Mouse (Mus musculus) midbrain, embryonic 12.5 days (tissue): ENCODE results near the gene Hoxc9. TPM values are rescaled to one million over a fixed set of nuclear protein-coding genes. Genes with fewer than 3 reads are reported as not detected.

ENCODE experiments used
- ATAC-seq: fragments of 200-750 bp; cut with Nextera tagmentation; 2 replicates; pipeline ENCODE4 v1.8.0; 2017; ENCODE audit warnings: low read depth, moderate TSS enrichment, moderate library complexity; ENCODE audit not compliant: low FRiP score
- H3K27ac ChIP-seq: fragments of 300-500 bp; sonication (generic); replicated peaks from 2 replicates; pipeline ENCODE4 v1.5.1; 2016; ENCODE audit warnings: mild to moderate bottlenecking
- H3K27me3 ChIP-seq: fragments of 300-500 bp; sonication (generic); 2 replicates; pipeline ENCODE4 v1.6.1; 2016; ENCODE audit warnings: mild to moderate bottlenecking
- H3K36me3 ChIP-seq: fragments of 300-500 bp; sonication (generic); 2 replicates; pipeline ENCODE4 v1.6.1; 2016
- H3K4me1 ChIP-seq: fragments of 300-500 bp; sonication (generic); 2 replicates; pipeline ENCODE4 v1.6.1; 2016
- H3K4me2 ChIP-seq: fragments of 300-500 bp; sonication (generic); replicated peaks from 2 replicates; pipeline ENCODE4 v1.6.1; 2016; ENCODE audit warnings: mild to moderate bottlenecking, moderate library complexity
- H3K4me3 ChIP-seq: fragments of 300-500 bp; sonication (generic); 2 replicates; pipeline ENCODE4 v1.5.1; 2016; ENCODE audit warnings: mild to moderate bottlenecking
- H3K9ac ChIP-seq: fragments of 300-500 bp; sonication (generic); replicated peaks from 2 replicates; pipeline ENCODE4 v1.6.1; 2016; ENCODE audit warnings: mild to moderate bottlenecking, moderate library complexity
- H3K9me3 ChIP-seq: fragments of 300-500 bp; sonication (generic); 2 replicates; pipeline ENCODE4 v1.6.1; 2016; ENCODE audit warnings: mild to moderate bottlenecking
- WGBS: fragments of 180-500 bp; shearing (Covaris S2); methylation state at CpG from one replicate; pipeline ENCODE4 v1.1.7; 2016; 5-methylcytosine and 5-hydroxymethylcytosine counted together
- polyA plus RNA-seq: library from polyadenylated mRNA; unstranded; fragments of >200 nt; fragmentation: Nextera tagmentation; extraction: Ambion mirVana; gene quantifications from 2 replicates; pipeline ENCODE4 v1.2.1, GENCODE M21; 2016

The Hoxc9 gene
- polyA plus RNA-seq, 1 experiment from 2014 or later = not detected

GRCm38 (mm10) chr15:102997431-102997830 lies 21.2 kb downstream of the Hoxc9 start:
- H3K9ac ChIP-seq = no peak overlapping the region
- no peak for ATAC-seq
- no peaks in the 10 kb centered on the region for H3K36me3 ChIP-seq
- no peak overlapping the region for H3K4me2 ChIP-seq
- H3K4me3 ChIP-seq = no peak overlapping the region
- H3K27ac ChIP-seq = no peak overlapping the region
- H3K4me1 ChIP-seq = peaks cover 8% of the 10 kb centered on the region
- WGBS = 0% methylated on average over 3 of the region's 3 CpGs
- no peaks in the 10 kb centered on the region for H3K9me3 ChIP-seq
- H3K27me3 ChIP-seq = peaks cover 98% of the 10 kb centered on the region

- 2% methylated on average over 19 of the region's 19 CpGs for WGBS
- no peaks in the 10 kb centered on the region for H3K9me3 ChIP-seq
- H3K27ac ChIP-seq = no peak within 1 kb of the TSS
- no peak within 1 kb of the TSS for H3K9ac ChIP-seq
- H3K27me3 ChIP-seq = peaks cover 98% of the 10 kb centered on the region
- peaks cover 8% of the 10 kb centered on the region for H3K4me1 ChIP-seq
- no peak for ATAC-seq
- H3K4me3 ChIP-seq = peak within 1 kb of the TSS; percentile 35
- H3K4me2 ChIP-seq = peak within 1 kb of the TSS; percentile 46
- H3K36me3 ChIP-seq = no peaks in the 10 kb centered on the region
Measured at GRCm38 (mm10) chr15:102997939-102998355, 21.7 kb downstream of the Hoxc9 start, which contains the start of gene Hoxc6. Hoxc6 (plus strand) TSS chr15:102998257.

- H3K4me1 ChIP-seq = peaks cover 8% of the 10 kb centered on the region
- 1% methylated on average over 19 of the region's 19 CpGs for WGBS
- H3K4me3 ChIP-seq = peak overlapping the region; percentile 35; the same call in 1 of the 2 replicates
- H3K27me3 ChIP-seq = peaks cover 98% of the 10 kb centered on the region
- H3K4me2 ChIP-seq = peak overlapping the region; percentile 46
- ATAC-seq = no peak
- no peaks in the 10 kb centered on the region for H3K9me3 ChIP-seq
- no peak overlapping the region for H3K9ac ChIP-seq
- H3K27ac ChIP-seq = no peak overlapping the region
- no peaks in the 10 kb centered on the region for H3K36me3 ChIP-seq
Measured at GRCm38 (mm10) chr15:102998608-102999182, 22.5 kb downstream of the Hoxc9 start.

- H3K27ac ChIP-seq = no peak overlapping the region
Measured at GRCm38 (mm10) chr15:102999183-102999831, 23.1 kb downstream of the Hoxc9 start.

GRCm38 (mm10) chr15:102999955-103000354 lies 23.7 kb downstream of the Hoxc9 start:
- Histone ChIP-seq H3K9ac (no peak overlapping the region), H3K9me3 (no peaks in the 10 kb centered on the region), H3K36me3 (no peaks in the 10 kb centered on the region), H3K4me1 (peaks cover 8% of the 10 kb centered on the region), H3K27ac (no peak overlapping the region), H3K27me3 (peaks cover 99% of the 10 kb centered on the region), H3K4me3 (no peak overlapping the region), H3K4me2 (no peak overlapping the region)
- no peak for ATAC-seq
- under 1% methylated on average over 9 of the region's 11 CpGs for WGBS

More at GRCm38 (mm10) chr15:102999183-102999831, 23.1 kb downstream of the Hoxc9 start:
- H3K4me2 ChIP-seq = peak overlapping the region; percentile 46
- peak overlapping the region; percentile 35 for H3K4me3 ChIP-seq
- ATAC-seq = peak; percentile 41; the same call in 1 of the 2 replicates
- peaks cover 8% of the 10 kb centered on the region for H3K4me1 ChIP-seq
- H3K27me3 ChIP-seq = peaks cover 99% of the 10 kb centered on the region
- peak overlapping the region; percentile 34; the same call in 1 of the 2 replicates for H3K9ac ChIP-seq
- no peaks in the 10 kb centered on the region for H3K9me3 ChIP-seq
- WGBS = 1% methylated on average over 32 of the region's 33 CpGs
- no peaks in the 10 kb centered on the region for H3K36me3 ChIP-seq

- peaks cover 8% of the 10 kb centered on the region for H3K4me1 ChIP-seq
- no peak overlapping the region for H3K4me3 ChIP-seq
- under 1% methylated on average over 24 of the region's 24 CpGs for WGBS
- H3K36me3 ChIP-seq = no peaks in the 10 kb centered on the region
- no peak overlapping the region for H3K9ac ChIP-seq
- peaks cover 99% of the 10 kb centered on the region for H3K27me3 ChIP-seq
- H3K9me3 ChIP-seq = no peaks in the 10 kb centered on the region
- H3K4me2 ChIP-seq = no peak overlapping the region
- no peak for ATAC-seq
- no peak overlapping the region for H3K27ac ChIP-seq
Measured at GRCm38 (mm10) chr15:103000501-103000901, 24.3 kb downstream of the Hoxc9 start.

GRCm38 (mm10) chr15:103001370-103001769 lies 25.1 kb downstream of the Hoxc9 start:
- 0% methylated on average over 2 of the region's 2 CpGs for WGBS
- no peaks in the 10 kb centered on the region for H3K36me3 ChIP-seq
- H3K4me1 ChIP-seq = peaks cover 8% of the 10 kb centered on the region
- H3K4me2 ChIP-seq = no peak overlapping the region
- H3K9me3 ChIP-seq = no peaks in the 10 kb centered on the region
- ATAC-seq = no peak
- no peak overlapping the region for H3K4me3 ChIP-seq
- peaks cover 99% of the 10 kb centered on the region for H3K27me3 ChIP-seq
- no peak overlapping the region for H3K27ac ChIP-seq
- no peak overlapping the region for H3K9ac ChIP-seq

- no peak overlapping the region for H3K9ac ChIP-seq
- no peak for ATAC-seq
- peaks cover 8% of the 10 kb centered on the region for H3K4me1 ChIP-seq
- H3K9me3 ChIP-seq = no peaks in the 10 kb centered on the region
- no peak overlapping the region for H3K27ac ChIP-seq
- 6% methylated on average over 4 of the region's 4 CpGs for WGBS
- no peaks in the 10 kb centered on the region for H3K36me3 ChIP-seq
- H3K27me3 ChIP-seq = peaks cover 99% of the 10 kb centered on the region
- H3K4me3 ChIP-seq = no peak overlapping the region
- H3K4me2 ChIP-seq = no peak overlapping the region
Measured at GRCm38 (mm10) chr15:103002156-103002555, 25.9 kb downstream of the Hoxc9 start.

- no peak for ATAC-seq
- Histone ChIP-seq H3K9me3 (no peaks in the 10 kb centered on the region), H3K27me3 (peaks cover 99% of the 10 kb centered on the region), H3K36me3 (no peaks in the 10 kb centered on the region), H3K4me3 (no peak overlapping the region), H3K9ac (no peak overlapping the region), H3K27ac (no peak overlapping the region), H3K4me1 (peaks cover 8% of the 10 kb centered on the region), H3K4me2 (no peak overlapping the region)
- 2% methylated on average over 13 of the region's 13 CpGs for WGBS
Measured at GRCm38 (mm10) chr15:103002821-103003448, 26.7 kb downstream of the Hoxc9 start.

- WGBS = under 1% methylated on average over 17 of the region's 17 CpGs
- Histone ChIP-seq H3K4me3 (no peak overlapping the region), H3K27ac (no peak overlapping the region), H3K36me3 (no peaks in the 10 kb centered on the region), H3K9me3 (no peaks in the 10 kb centered on the region), H3K27me3 (peaks cover 99% of the 10 kb centered on the region), H3K4me2 (no peak overlapping the region), H3K4me1 (peaks cover 3% of the 10 kb centered on the region; the same call in 1 of the 2 replicates), H3K9ac (no peak overlapping the region)
- no peak for ATAC-seq
Measured at GRCm38 (mm10) chr15:103005308-103005707, 29.1 kb downstream of the Hoxc9 start.

- Histone ChIP-seq H3K4me3 (no peak overlapping the region), H3K27ac (no peak overlapping the region), H3K4me1 (no peaks in the 10 kb centered on the region), H3K27me3 (peaks cover 99% of the 10 kb centered on the region), H3K9me3 (no peaks in the 10 kb centered on the region), H3K9ac (no peak overlapping the region), H3K36me3 (no peaks in the 10 kb centered on the region), H3K4me2 (no peak overlapping the region)
- 2% methylated on average over 5 of the region's 5 CpGs for WGBS
- ATAC-seq = no peak
Measured at GRCm38 (mm10) chr15:103005797-103006196, 29.6 kb downstream of the Hoxc9 start.

GRCm38 (mm10) chr15:103006326-103006725 lies 30.1 kb downstream of the Hoxc9 start:
- H3K4me3 ChIP-seq = no peak overlapping the region
- H3K4me1 ChIP-seq = no peaks in the 10 kb centered on the region
- no peaks in the 10 kb centered on the region for H3K9me3 ChIP-seq
- H3K9ac ChIP-seq = no peak overlapping the region
- H3K36me3 ChIP-seq = no peaks in the 10 kb centered on the region
- H3K27me3 ChIP-seq = peaks cover 99% of the 10 kb centered on the region
- WGBS = 15% methylated on average over 1 of the region's 1 CpGs
- no peak for ATAC-seq
- H3K27ac ChIP-seq = no peak overlapping the region
- H3K4me2 ChIP-seq = no peak overlapping the region
